Mouse (Mus musculus): ENCODE results near the gene Cirbp.

DNA sequence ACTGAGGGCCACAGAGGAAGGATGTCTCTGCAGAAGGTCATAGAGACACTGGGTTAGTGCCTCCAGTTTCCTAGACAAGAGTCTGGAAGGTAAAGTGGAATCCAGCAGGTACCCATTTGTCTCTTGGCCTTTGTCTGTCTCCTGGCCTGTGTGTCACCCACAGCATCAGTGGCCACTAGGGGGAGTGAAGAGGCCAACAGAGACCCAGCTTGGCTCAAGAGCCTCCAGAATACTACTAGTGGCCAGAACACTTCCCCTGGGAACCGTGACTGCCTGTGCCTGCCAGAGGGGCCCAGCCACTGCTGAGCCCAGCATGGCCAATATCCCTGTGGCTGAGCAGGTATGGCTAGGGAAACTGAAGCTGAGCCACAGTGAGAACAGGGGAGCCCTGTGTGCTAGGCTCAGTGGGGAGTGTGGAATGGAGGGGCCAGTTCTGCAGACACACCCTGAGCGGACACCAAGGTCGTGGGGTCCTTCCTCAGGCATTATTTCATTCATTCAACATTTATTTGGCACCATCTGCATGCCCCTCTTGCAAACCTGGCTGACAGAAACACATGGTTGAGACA, 33.7 kb downstream of the Cirbp start:
- TF ChIP-seq CTCF (IDR thresholded peaks at IDR 0.05; ENCODE audit: insufficient read depth, low read length) (peak; percentile 93), POLR2A (IDR thresholded peaks at IDR 0.05; ENCODE audit: borderline replicate concordance, extremely low read depth, low read depth, low read length) (no peak)
